Mouse (Mus musculus): ENCODE measurements around the gene Sars2.

DNA sequence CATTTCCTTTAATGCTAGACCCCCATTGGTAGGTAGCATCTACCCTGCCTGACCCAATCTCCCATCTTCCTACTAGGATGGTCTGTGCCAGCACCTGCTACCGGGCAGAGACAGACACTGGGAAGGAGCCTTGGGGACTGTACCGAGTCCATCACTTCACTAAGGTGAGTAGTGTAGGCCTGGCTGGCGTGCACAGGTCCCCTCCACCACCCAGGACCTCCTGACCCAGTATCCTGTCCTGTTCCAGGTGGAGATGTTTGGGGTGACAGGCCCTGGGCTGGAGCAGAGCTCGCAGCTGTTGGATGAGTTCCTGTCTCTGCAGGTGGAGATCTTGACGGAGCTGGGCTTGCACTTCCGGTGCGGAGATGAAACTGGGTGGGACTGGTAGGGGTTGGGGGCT lies 8.1 kb downstream of the Sars2 start:
- no peak for TF ChIP-seq CTCF (IDR thresholded peaks at IDR 0.05; ENCODE audit: low read depth, low read length)
- TF ChIP-seq EP300 (IDR thresholded peaks at IDR 0.05; ENCODE audit: insufficient read depth, low read depth, low read length): no peak
- TF ChIP-seq POLR2A (IDR thresholded peaks at IDR 0.05; ENCODE audit: insufficient read depth, low read length): no peak
